Mouse (Mus musculus) right cerebral cortex, postnatal 4 days (tissue): ENCODE measurements around the gene Pitpna.
"Not testable (repeated sequence)": the region's sequence is repeated elsewhere in the genome, so short reads cannot be mapped to it uniquely, and the experiment has no call there.

Experiments used
- DNase-seq: peaks from one replicate; pipeline ENCODE4 v3.0.0-alpha.2; 2022

Pitpna gene

GRCm38 (mm10) chr11:75594431-75594830 lies 6.5 kb downstream of the Pitpna start:
- DNase-seq: no peak

GRCm38 (mm10) chr11:75595404-75595803 lies 7.5 kb downstream of the Pitpna start:
- DNase-seq: no peak

GRCm38 (mm10) chr11:75595816-75596215 lies 7.9 kb downstream of the Pitpna start:
- DNase-seq: no peak

GRCm38 (mm10) chr11:75596726-75597255 lies 8.9 kb downstream of the Pitpna start:
- no peak for DNase-seq

GRCm38 (mm10) chr11:75598004-75598403 lies 10.1 kb downstream of the Pitpna start:
- DNase-seq: no peak

- not testable (repeated sequence) for DNase-seq
These were observed 11.9 kb downstream of the Pitpna start for GRCm38 (mm10) chr11:75599802-75600201.

- no peak for DNase-seq
These were observed 16.9 kb downstream of the Pitpna start for GRCm38 (mm10) chr11:75604826-75605225.

- DNase-seq: no peak
These were observed 17.4 kb downstream of the Pitpna start for GRCm38 (mm10) chr11:75605318-75605717.

- DNase-seq: no peak
These were observed 20.9 kb downstream of the Pitpna start for GRCm38 (mm10) chr11:75608776-75609175.

- DNase-seq: no peak
These were observed 22.1 kb downstream of the Pitpna start for GRCm38 (mm10) chr11:75610021-75610420.

- no peak for DNase-seq
These were observed 26.9 kb downstream of the Pitpna start for GRCm38 (mm10) chr11:75614769-75615168.

GRCm38 (mm10) chr11:75615556-75615955 lies 27.7 kb downstream of the Pitpna start:
- no peak for DNase-seq

GRCm38 (mm10) chr11:75619133-75619532 lies 31.2 kb downstream of the Pitpna start:
- DNase-seq: no peak

- DNase-seq: no peak
These were observed 32.4 kb downstream of the Pitpna start for GRCm38 (mm10) chr11:75620136-75620780.

- DNase-seq: no peak
These were observed 33.5 kb downstream of the Pitpna start for GRCm38 (mm10) chr11:75621426-75621825.

GRCm38 (mm10) chr11:75622588-75623329 lies 34.9 kb downstream of the Pitpna start:
- DNase-seq: no peak

- DNase-seq: no peak
These were observed 36.2 kb downstream of the Pitpna start for GRCm38 (mm10) chr11:75624102-75624554.

- DNase-seq: no peak
These were observed 37.9 kb downstream of the Pitpna start for GRCm38 (mm10) chr11:75625820-75626219.

- DNase-seq: no peak
These were observed 42.2 kb downstream of the Pitpna start for GRCm38 (mm10) chr11:75630098-75630497.

GRCm38 (mm10) chr11:75630645-75631229 lies 42.8 kb downstream of the Pitpna start, which contains the start of gene Inpp5k:
TSS of gene Inpp5k (plus strand) at chr11:75630988.
- peak; percentile 90 for DNase-seq

- no peak for DNase-seq
These were observed 43.8 kb downstream of the Pitpna start for GRCm38 (mm10) chr11:75631561-75632225.

- DNase-seq: no peak
These were observed 45.0 kb downstream of the Pitpna start for GRCm38 (mm10) chr11:75632921-75633320.

GRCm38 (mm10) chr11:75634801-75635200 lies 46.9 kb downstream of the Pitpna start:
- no peak for DNase-seq
